Mouse (Mus musculus) MEL (cell line): ENCODE results near the gene Gadd45gip1.

Experiments
- CHD2 ChIP-seq: IDR thresholded peaks from 2 replicates; pipeline ENCODE4 v1.6.1; 2011; ENCODE audit warnings: low read length, improper control_type of control experiment
- CTCF ChIP-seq, 3 experiments: IDR thresholded peaks in 2 of 3; conservative IDR thresholded peaks in 1 of 3; 2 replicates each; pipeline ENCODE4 v1.5.1; 2011 to 2012; ENCODE audit warnings: low read length in 3 of 3, low read depth in 2 of 3, mild to moderate bottlenecking in 2 of 3, improper control_type of control experiment in 1 of 3, inconsistent platforms in 1 of 3, mixed read lengths in 1 of 3, moderate library complexity in 1 of 3; ENCODE audit not compliant: control insufficient read depth in 1 of 3, insufficient read depth in 1 of 3, poor library complexity in 1 of 3, severe bottlenecking in 1 of 3
- GATA1 ChIP-seq: IDR thresholded peaks from 2 replicates; pipeline ENCODE4 v1.6.1; 2011; ENCODE audit warnings: low read depth, low read length, improper control_type of control experiment
- MXI1 ChIP-seq: IDR thresholded peaks from 2 replicates; pipeline ENCODE4 v1.6.1; 2011; ENCODE audit warnings: mild to moderate bottlenecking, low read depth, low read length, improper control_type of control experiment
- MYB ChIP-seq: IDR thresholded peaks from 2 replicates; pipeline ENCODE4 v1.6.1; 2011; ENCODE audit warnings: mild to moderate bottlenecking, low read depth, low read length, improper control_type of control experiment
- POLR2A ChIP-seq, 2 experiments: IDR thresholded peaks; 2 replicates each; pipeline ENCODE4 v1.6.1; 2011 to 2012; ENCODE audit warnings: low read length in 2 of 2, mild to moderate bottlenecking in 2 of 2, control low read depth in 1 of 2, improper control_type of control experiment in 1 of 2, low read depth in 1 of 2, moderate library complexity in 1 of 2; ENCODE audit not compliant: control insufficient read depth in 1 of 2, insufficient read depth in 1 of 2, poor library complexity in 1 of 2
- RCOR1 ChIP-seq: IDR thresholded peaks from 2 replicates; pipeline ENCODE4 v1.6.1; 2012; ENCODE audit warnings: low read depth, mild to moderate bottlenecking, inconsistent platforms, low read length, improper control_type of control experiment

- no peak for TF ChIP-seq GATA1
- no peak; the same call in 1 of the 2 replicates for TF ChIP-seq MXI1
- no peak for TF ChIP-seq RCOR1
- TF ChIP-seq CTCF (IDR thresholded peaks at IDR 0.05 in 2 of 3, conservative IDR thresholded peaks at IDR 0.05 in 1 of 3; ENCODE audit: control insufficient read depth in 1 of 3, insufficient read depth in 1 of 3, low read depth in 2 of 3, low read length in 3 of 3, poor library complexity in 1 of 3, severe bottlenecking in 1 of 3), result no peak
- TF ChIP-seq MYB, result no peak
- TF ChIP-seq POLR2A (IDR thresholded peaks at IDR 0.05; ENCODE audit: control insufficient read depth in 1 of 2, insufficient read depth in 1 of 2, low read depth in 1 of 2, low read length in 2 of 2, poor library complexity in 1 of 2), result no peak
- TF ChIP-seq CHD2, result no peak
Observed at GRCm38 (mm10) chr8:84844397-84845070, 13.2 kb downstream of the Gadd45gip1 start.
